Mouse (Mus musculus) fat pad, adult 2 months (tissue): ENCODE measurements around the gene Mymx.
"Not testable (repeated sequence)": the region's sequence is repeated elsewhere in the genome, so short reads cannot be mapped to it uniquely, and the experiment has no call there.

Experiments
- DNase-seq: peaks from one replicate; pipeline ENCODE4 v3.0.0-alpha.2; 2011; ENCODE audit warnings: low read depth, low spot score; ENCODE audit errors: extremely low read depth

Gene Mymx

DNA sequence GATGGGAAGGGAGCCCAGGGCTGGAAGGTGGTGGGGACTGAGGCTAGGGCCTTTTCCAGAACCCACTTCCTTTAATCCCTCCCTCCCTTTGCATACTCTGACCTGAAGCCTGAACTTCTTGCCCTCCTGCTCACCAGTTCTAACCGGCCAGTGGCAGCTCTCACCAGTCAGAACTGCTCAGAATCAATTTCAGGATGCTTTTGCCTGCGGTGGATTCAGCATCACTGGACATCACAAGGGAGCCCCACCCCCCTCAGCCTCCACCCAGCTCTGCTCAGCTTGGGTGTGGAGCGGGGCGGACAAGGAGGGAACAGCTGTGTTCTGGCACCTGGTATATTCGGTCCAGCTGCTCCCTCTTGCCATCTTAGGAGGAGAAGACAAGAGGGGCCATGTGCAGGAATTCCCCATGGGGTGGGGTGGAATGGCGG is at the start of gene Mymx:
Gene Mymx, minus strand, starts transcription at position 226 of the 428 bp plus-strand sequence.
- no peak for DNase-seq

DNA sequence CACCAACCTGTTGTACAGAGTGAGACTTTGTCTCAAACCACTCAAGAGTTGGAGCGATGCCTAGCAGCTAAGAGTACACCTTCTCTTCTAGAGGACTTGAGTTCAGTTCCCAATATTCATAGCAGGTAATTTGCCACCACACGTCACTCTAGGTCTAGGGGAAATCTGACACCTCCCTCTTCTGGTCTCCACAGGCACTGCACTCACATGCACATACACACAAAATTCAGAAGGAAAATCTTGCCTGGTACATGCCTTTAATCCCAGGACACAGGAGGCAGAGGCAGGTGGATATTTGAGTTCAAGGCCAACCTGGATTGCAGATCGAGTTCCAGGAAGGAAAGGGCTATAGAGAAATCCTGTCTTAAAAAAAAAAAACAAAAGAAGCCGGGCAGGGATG is 42.3 kb upstream of the Mymx start:
- DNase-seq = no peak

GRCm38 (mm10) chr17:45642701-45643100 is 40.8 kb upstream of the Mymx start:
- DNase-seq = no peak

- no peak for DNase-seq
Observed at GRCm38 (mm10) chr17:45641981-45642380, 40.1 kb upstream of the Mymx start.

DNA sequence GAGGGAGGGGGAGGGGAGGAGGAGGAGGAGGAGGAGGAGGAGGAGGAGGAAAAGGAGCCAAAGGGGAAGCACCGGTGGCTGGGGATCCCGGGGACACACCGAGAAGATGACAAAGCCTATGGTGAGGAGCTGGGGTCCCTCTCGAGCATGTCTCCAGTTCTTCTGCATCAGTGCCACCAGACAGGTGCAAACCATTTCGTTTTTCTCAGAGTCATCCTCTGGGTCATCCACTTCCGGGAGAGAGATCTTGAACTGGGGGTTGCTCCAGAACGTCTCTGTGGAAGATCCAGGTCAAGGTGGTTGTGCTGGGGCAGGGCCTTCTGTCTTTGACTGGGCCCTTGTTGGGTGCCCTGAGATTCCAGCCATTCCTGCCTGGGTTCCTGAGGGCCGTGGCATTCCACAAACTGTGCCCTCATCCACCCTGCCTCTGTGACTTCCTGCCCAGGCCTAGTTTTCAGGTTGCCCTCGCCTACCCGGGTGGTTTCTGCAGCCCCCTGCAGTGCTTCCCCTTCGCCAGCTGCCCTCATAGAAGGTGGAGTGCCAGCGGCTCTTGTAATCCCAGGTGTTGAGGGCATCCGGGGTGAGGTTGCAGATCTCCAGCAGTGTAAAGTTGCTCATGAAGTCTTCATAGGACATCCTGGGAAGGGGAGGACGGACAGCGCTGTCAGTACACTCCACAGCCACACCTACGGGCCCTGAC is 36.8 kb upstream of the Mymx start:
- DNase-seq = no peak

GRCm38 (mm10) chr17:45634033-45634432 is 32.1 kb upstream of the Mymx start:
- no peak for DNase-seq

DNA sequence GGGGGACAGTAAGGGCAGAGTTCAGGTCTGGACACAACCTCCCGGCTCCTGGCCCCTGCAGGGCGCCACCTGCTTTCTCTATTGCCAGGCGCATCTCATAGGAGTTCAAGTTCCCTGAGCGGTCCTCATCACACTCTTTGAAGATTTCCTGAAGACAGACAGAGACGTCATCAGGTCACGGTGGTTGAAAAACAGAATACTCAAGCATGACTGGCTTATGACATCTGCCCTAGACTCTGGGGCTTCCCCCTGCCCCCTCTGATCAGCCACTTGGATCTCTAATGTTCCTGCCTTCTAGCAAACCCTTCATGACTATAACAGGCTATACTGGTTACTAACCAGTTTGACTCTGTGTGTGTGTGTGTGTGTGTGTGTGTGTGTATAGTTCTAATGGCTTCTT is 30.0 kb upstream of the Mymx start:
- no peak for DNase-seq

GRCm38 (mm10) chr17:45630992-45631391 is 29.1 kb upstream of the Mymx start:
- DNase-seq = no peak

- DNase-seq = no peak
Observed at GRCm38 (mm10) chr17:45629861-45630694, 28.2 kb upstream of the Mymx start.

- DNase-seq = no peak
Observed at GRCm38 (mm10) chr17:45628885-45629855, 27.3 kb upstream of the Mymx start.

- no peak for DNase-seq
Observed at GRCm38 (mm10) chr17:45628160-45628559, 26.3 kb upstream of the Mymx start.

GRCm38 (mm10) chr17:45626577-45627134 is 24.8 kb upstream of the Mymx start:
- DNase-seq = no peak

DNA sequence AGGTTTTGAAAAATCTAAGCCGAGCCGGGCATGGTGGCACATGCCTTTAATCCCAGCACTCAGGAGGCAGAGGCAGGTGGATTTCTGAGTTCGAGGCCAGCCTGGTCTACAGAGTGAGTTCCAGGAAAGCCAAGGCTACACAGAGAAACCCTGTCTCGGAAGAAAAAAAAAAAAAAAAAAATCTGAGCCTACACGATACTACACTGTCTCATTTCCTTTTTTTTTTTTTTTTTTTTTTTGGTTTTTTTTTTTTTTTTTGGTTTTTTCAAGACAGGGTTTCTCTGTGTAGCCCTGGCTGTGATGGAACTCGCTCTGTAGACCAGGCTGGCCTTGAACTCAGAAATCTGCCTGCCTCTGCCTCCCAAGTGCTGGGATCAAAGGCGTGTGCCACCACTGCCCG is 21.5 kb upstream of the Mymx start:
- DNase-seq = not testable (repeated sequence)

DNA sequence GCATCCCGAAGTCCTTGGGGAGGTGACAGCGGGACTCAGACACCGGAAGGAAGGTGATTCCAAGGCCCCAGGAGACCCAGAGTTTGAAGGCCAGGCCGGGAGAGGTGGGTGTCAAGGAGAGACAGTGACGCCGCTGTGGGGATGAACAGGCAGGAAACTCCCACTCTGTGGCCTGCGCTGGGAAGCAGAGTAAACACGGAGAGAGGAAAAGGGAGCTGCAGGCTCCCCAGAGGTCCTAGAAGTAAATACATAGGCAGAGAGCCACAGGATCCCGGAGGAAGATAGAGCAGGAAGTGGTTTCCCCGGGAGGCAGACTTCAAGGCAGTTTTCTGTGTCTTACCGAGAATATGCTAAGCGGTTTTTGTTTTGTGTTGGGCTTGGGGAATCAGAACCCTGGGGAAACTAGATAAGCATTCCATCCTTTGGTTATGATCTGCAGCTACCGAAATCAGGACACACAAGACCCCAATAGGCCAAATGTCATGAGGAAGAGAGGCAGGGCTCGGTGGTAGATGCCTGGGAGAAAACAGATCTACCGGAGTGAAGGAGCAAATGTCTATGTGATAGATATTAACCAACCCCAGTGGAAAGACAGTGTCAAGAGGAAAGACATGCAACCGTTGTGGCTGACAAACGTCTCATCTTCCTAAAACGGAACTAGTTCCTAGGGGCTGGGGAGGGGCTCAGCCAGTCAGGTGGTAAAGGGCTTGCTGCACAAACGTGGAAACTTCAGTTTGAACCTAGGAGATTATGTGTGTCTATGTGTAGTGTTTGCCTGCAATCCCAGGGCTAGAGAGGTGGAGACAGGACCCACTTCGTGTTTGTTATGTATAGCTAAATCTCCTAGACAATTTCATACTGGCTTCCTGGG is 17.7 kb upstream of the Mymx start:
- no peak for DNase-seq

DNA sequence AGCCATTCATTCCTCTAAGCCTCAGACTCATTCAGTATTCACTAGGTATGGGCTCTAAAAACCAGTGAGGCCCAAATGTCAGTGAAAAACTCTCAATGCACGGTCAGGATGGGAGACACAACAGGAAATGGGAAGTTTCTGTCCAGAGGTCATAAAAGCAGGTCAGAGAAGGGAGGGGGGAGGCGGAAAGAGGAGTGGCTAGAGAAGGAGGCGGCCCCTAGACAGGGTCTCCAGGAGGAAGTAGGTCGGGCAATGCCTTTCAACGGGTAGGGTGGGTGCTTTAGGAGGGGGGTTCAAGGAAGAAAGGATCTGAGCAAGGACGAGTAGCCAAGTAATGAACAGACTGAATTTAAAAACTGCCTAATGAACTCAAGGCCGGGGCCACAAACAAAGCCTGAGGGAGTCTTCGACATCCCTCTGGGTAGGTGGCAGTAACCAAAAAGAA is 17.1 kb upstream of the Mymx start:
- DNase-seq = no peak

DNA sequence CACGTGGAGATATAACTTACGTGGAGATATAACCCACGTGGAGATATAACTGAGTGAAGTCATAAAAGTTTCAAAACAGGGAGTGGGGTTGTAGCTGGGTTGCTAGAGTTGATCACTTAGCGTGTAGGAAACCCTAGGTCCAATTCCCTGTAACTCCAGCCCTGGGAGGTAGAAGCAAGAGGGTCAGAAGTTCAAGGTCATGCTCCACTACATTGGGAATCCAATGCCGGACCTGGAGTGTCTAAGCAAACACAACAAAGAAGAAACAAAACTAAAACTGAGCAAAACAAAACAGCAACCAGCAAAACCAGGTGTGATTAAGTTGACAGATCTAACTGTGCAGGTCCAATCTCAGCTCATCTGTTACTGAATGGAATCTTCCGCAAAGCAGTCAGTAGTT is 15.8 kb upstream of the Mymx start:
- DNase-seq = no peak

DNA sequence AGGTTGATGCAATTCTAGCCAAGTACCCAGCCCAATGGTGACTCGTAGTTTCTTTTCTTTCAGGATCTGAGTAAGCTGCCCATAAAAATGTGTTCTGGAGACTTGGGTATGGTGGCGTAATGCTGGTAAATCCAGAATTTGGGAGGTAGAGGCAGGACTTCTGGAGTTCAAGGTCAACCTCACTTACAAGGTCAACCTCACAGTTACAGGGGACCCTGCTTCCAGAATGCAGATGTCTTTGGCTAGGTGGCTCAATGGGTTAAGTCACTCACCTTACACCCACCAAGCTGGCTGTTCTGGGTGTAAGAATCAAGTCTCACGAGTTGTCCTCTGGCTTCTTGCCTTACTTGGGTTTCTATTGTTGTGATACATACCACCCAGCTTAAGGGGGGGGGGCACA is 14.8 kb upstream of the Mymx start:
- DNase-seq = no peak

DNA sequence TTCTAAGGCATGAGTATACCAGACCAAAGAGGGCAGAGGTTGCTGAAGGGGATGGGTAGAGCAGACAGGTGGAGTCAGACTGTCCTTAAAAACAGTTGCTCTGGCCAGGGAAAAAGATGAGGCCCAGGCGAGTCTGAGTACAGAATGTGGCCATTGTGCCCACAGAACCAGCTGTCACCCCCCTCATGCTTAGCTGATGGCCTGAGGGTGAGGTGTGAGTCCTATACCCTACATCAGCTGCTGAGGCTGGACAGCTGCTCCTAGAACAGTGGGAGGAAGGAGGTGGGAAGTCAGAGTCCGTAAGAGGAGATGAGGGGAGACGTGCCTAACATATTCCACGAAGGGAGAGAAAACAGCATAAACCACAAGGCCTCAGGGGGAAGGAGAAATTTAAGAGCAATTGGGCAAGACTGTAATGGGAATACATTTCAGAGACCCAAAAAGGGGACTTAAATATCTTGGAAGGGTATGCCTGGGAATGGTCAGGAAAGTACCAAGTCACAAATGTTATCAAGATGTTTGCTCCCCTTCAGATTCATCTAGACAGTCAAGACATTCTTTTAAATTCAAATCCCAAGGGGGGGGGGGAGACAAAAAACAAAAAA is 14.2 kb upstream of the Mymx start:
- DNase-seq = no peak

- no peak for DNase-seq
Observed at GRCm38 (mm10) chr17:45612921-45613320, 11.0 kb upstream of the Mymx start.
